Mouse (Mus musculus): Measurements from ENCODE around the gene Asnsd1.

GRCm38 (mm10) chr1:53323254-53323653 lies 29.3 kb downstream of the Asnsd1 start:
- no peak for TF ChIP-seq CTCF (IDR thresholded peaks at IDR 0.05; ENCODE audit: control insufficient read depth, insufficient read depth, low read length)
- no peak for TF ChIP-seq POLR2A (IDR thresholded peaks at IDR 0.05; ENCODE audit: borderline replicate concordance, control insufficient read depth, low read depth, low read length)
